Mouse (Mus musculus) frontal cortex, adult (tissue): ENCODE measurements around the gene H2-Ab1.
"Not testable (repeated sequence)": the region's sequence is repeated elsewhere in the genome, so short reads cannot be mapped to it uniquely, and the experiment has no call there.

Source experiments
- ATAC-seq: cut with Nextera tagmentation; 2 replicates; pipeline ENCODE4 v1.9.2; 2017; ENCODE audit warnings: mild to moderate bottlenecking, moderate library complexity, mixed read lengths; ENCODE audit not compliant: low TSS enrichment

The H2-Ab1 gene

GRCm38 (mm10) chr17:34257594-34258375, at the start of gene H2-Ab1:
Gene H2-Ab1, plus strand, starts transcription at chr17:34257689.
- ATAC-seq = peak; percentile 80

- no peak for ATAC-seq
These were observed 49.6 kb upstream of the H2-Ab1 start for GRCm38 (mm10) chr17:34207866-34208265.

- ATAC-seq = no peak
These were observed 49.1 kb upstream of the H2-Ab1 start for GRCm38 (mm10) chr17:34208421-34208820.

- ATAC-seq = no peak
These were observed 47.8 kb upstream of the H2-Ab1 start for GRCm38 (mm10) chr17:34209680-34210079.

GRCm38 (mm10) chr17:34210599-34210998, 46.9 kb upstream of the H2-Ab1 start:
- no peak for ATAC-seq

- ATAC-seq = no peak
These were observed 45.6 kb upstream of the H2-Ab1 start for GRCm38 (mm10) chr17:34211746-34212365.

GRCm38 (mm10) chr17:34213936-34214335, 43.6 kb upstream of the H2-Ab1 start:
- no peak for ATAC-seq

GRCm38 (mm10) chr17:34215176-34215575, 42.3 kb upstream of the H2-Ab1 start:
- ATAC-seq = no peak

- ATAC-seq = no peak
These were observed 40.1 kb upstream of the H2-Ab1 start for GRCm38 (mm10) chr17:34217216-34217928.

GRCm38 (mm10) chr17:34217986-34218385, 39.5 kb upstream of the H2-Ab1 start:
- no peak for ATAC-seq

GRCm38 (mm10) chr17:34218675-34219074, 38.8 kb upstream of the H2-Ab1 start:
- ATAC-seq = peak; percentile 52; the same call in 1 of the 2 replicates

- ATAC-seq = not testable (repeated sequence)
These were observed 38.4 kb upstream of the H2-Ab1 start for GRCm38 (mm10) chr17:34219096-34219495.

GRCm38 (mm10) chr17:34219801-34220200, 37.7 kb upstream of the H2-Ab1 start:
- not testable (repeated sequence) for ATAC-seq

- not testable (repeated sequence) for ATAC-seq
These were observed 37.1 kb upstream of the H2-Ab1 start for GRCm38 (mm10) chr17:34220401-34220800.

GRCm38 (mm10) chr17:34224816-34225215, 32.7 kb upstream of the H2-Ab1 start:
- no peak for ATAC-seq

- no peak for ATAC-seq
These were observed 32.1 kb upstream of the H2-Ab1 start for GRCm38 (mm10) chr17:34225426-34225825.

- ATAC-seq = not testable (repeated sequence)
These were observed 31.6 kb upstream of the H2-Ab1 start for GRCm38 (mm10) chr17:34225911-34226310.

GRCm38 (mm10) chr17:34230971-34231370, 26.5 kb upstream of the H2-Ab1 start:
- not testable (repeated sequence) for ATAC-seq

- ATAC-seq = not testable (repeated sequence)
These were observed 25.5 kb upstream of the H2-Ab1 start for GRCm38 (mm10) chr17:34232021-34232420.

GRCm38 (mm10) chr17:34234926-34235325, 22.6 kb upstream of the H2-Ab1 start:
- ATAC-seq = peak; percentile 85; the same call in 1 of the 2 replicates

GRCm38 (mm10) chr17:34236691-34237090, 20.8 kb upstream of the H2-Ab1 start:
- no peak for ATAC-seq

GRCm38 (mm10) chr17:34237741-34238140, 19.7 kb upstream of the H2-Ab1 start:
- ATAC-seq = no peak
